In the genomic region with DNA sequence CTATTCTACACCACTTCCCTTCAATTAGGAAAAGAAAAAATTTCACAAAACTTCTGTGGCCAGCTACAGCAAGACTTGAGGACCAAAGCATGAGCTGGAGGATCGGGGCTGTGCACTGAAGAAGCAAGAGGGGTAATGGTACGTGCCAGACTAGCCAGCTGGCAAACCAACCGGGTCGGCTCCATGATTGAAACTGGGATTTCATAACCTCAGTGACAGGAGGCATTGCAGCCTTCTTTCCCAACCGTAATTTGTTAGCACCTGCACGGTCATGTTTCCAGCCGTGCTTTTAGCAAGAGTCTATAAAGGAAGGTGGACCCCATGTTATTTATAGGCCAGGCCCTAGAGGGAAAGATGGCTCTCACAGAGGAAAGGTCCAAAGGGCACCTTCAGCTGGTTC, we compare ENCODE assay signal across 17 mouse cellular contexts. TPM values are rescaled to one million over a fixed set of nuclear protein-coding genes. Genes with fewer than 3 reads are reported as not detected.
DNase-seq lines count a peak whose midpoint lies in the region; ATAC-seq lines count a peak whose summit lies in the region.
"Had no signal": no experiment of that assay in that cellular context is flagged by ENCODE, and none has a peak within 500 bp of the region (broad histone marks: within the 10 kb centered on the region; RNA-seq: fewer than 3 reads in every experiment).

No protein-coding gene starts in this region.

- DNase-seq in forebrain, embryonic 10.5 days (ENCODE audit: extremely low spot score, low spot score) = no peak
- peak; percentile 12 to 19 for DNase-seq in lung, adult 18-20 months
- DNase-seq in lung, postnatal 10 days = no peak
- DNase-seq in adrenal gland, postnatal 36 days = no peak
- DNase-seq: adrenal gland, adult 8-10 months; cerebellum, adult 18-20 months; right cerebral cortex, postnatal 14 days; thymus, postnatal 36 days had no signal

- H3K27ac ChIP-seq in forebrain, embryonic 13.5 days = no peak overlapping the region
- H3K27ac ChIP-seq in forebrain, embryonic 10.5 days = no peak overlapping the region
- H3K27ac ChIP-seq in intestine, embryonic 16.5 days (ENCODE audit: low read length) = 0 out of 2 replicates have a peak overlapping the region, but pooled peaks have one; percentile 13
- H3K27ac ChIP-seq in hindbrain, embryonic 12.5 days = no peak overlapping the region
- H3K27ac ChIP-seq: kidney, embryonic 15.5 days; macrophage; midbrain, embryonic 12.5 days; neural tube, embryonic 13.5 days had no signal

- H3K4me2 ChIP-seq in forebrain, embryonic 13.5 days = peak overlapping the region; percentile 86
- H3K4me2 ChIP-seq in intestine, embryonic 16.5 days (ENCODE audit: low read depth, low read length) = no peak overlapping the region
- H3K4me2 ChIP-seq in hindbrain, embryonic 12.5 days (replicated peaks) = no peak overlapping the region
- H3K4me2 ChIP-seq: kidney, embryonic 15.5 days; midbrain, embryonic 12.5 days; neural tube, embryonic 13.5 days had no signal

- no peaks in the 10 kb centered on the region for H3K27me3 ChIP-seq in forebrain, embryonic 13.5 days
- H3K27me3 ChIP-seq in forebrain, embryonic 10.5 days (ENCODE audit: poor library complexity, severe bottlenecking) = peaks cover 49% of the 10 kb centered on the region
- H3K27me3 ChIP-seq in intestine, embryonic 16.5 days (replicated peaks; ENCODE audit: control insufficient read depth, insufficient read depth, low read length) = no peaks in the 10 kb centered on the region
- no peaks in the 10 kb centered on the region for H3K27me3 ChIP-seq in hindbrain, embryonic 12.5 days
- H3K27me3 ChIP-seq: kidney, embryonic 15.5 days; limb, embryonic 12.5 days; neural tube, embryonic 13.5 days had no signal

- H3K9me3 ChIP-seq in forebrain, embryonic 13.5 days (replicated peaks) = no peaks in the 10 kb centered on the region
- H3K9me3 ChIP-seq in forebrain, embryonic 10.5 days = no peaks in the 10 kb centered on the region
- H3K9me3 ChIP-seq in intestine, embryonic 16.5 days (ENCODE audit: control insufficient read depth, low read length) = no peaks in the 10 kb centered on the region
- H3K9me3 ChIP-seq in hindbrain, embryonic 12.5 days (replicated peaks) = no peaks in the 10 kb centered on the region
- H3K9me3 ChIP-seq: kidney, embryonic 15.5 days; limb, embryonic 12.5 days; midbrain, embryonic 12.5 days; neural tube, embryonic 13.5 days had no signal

- H3K36me3 ChIP-seq in forebrain, embryonic 13.5 days (ENCODE audit: poor library complexity, severe bottlenecking) = peaks cover 14% of the 10 kb centered on the region; the same call in 1 of the 2 replicates
- peaks cover 58% of the 10 kb centered on the region for H3K36me3 ChIP-seq in forebrain, embryonic 10.5 days (replicated peaks)
- H3K36me3 ChIP-seq in intestine, embryonic 16.5 days (ENCODE audit: control insufficient read depth, insufficient read depth, low read length) = no peaks in the 10 kb centered on the region
- H3K36me3 ChIP-seq in hindbrain, embryonic 12.5 days = 0 out of 2 replicates have a peak, but pooled peaks cover 4% of the 10 kb centered on the region
- H3K36me3 ChIP-seq: midbrain, embryonic 12.5 days had no signal

- peaks cover 99% of the 10 kb centered on the region for H3K4me1 ChIP-seq in forebrain, embryonic 13.5 days
- peaks cover 87% of the 10 kb centered on the region for H3K4me1 ChIP-seq in forebrain, embryonic 10.5 days
- H3K4me1 ChIP-seq in intestine, embryonic 16.5 days (ENCODE audit: control insufficient read depth, insufficient read depth, low read length) = peaks cover 20% of the 10 kb centered on the region
- peaks cover 72% of the 10 kb centered on the region for H3K4me1 ChIP-seq in hindbrain, embryonic 12.5 days

- no peak for ATAC-seq in forebrain, embryonic 13.5 days
- peak; percentile 30 for ATAC-seq in intestine, embryonic 16.5 days
- ATAC-seq in hindbrain, embryonic 12.5 days (ENCODE audit: low FRiP score) = no peak
- ATAC-seq: inflammation-experienced regulatory T-cells, adult 6 months had no signal

- no peak overlapping the region for H3K4me3 ChIP-seq in forebrain, embryonic 13.5 days
- H3K4me3 ChIP-seq in forebrain, embryonic 10.5 days = no peak overlapping the region
- H3K4me3 ChIP-seq in intestine, embryonic 16.5 days (ENCODE audit: low read length) = no peak overlapping the region
- H3K4me3 ChIP-seq in hindbrain, embryonic 12.5 days = no peak overlapping the region
- H3K4me3 ChIP-seq: kidney, embryonic 15.5 days; limb, embryonic 12.5 days; midbrain, embryonic 12.5 days; neural tube, embryonic 13.5 days had no signal

- peak overlapping the region; percentile 0; the same call in 1 of the 2 replicates for H3K9ac ChIP-seq in forebrain, embryonic 13.5 days
- no peak overlapping the region for H3K9ac ChIP-seq in intestine, embryonic 16.5 days (ENCODE audit: low read depth, low read length)
- no peak overlapping the region for H3K9ac ChIP-seq in hindbrain, embryonic 12.5 days
- H3K9ac ChIP-seq: kidney, embryonic 15.5 days; limb, embryonic 12.5 days; midbrain, embryonic 12.5 days had no signal

- 64% methylated on average over 7 of the region's 7 CpGs for WGBS in forebrain, embryonic 13.5 days
- 89% methylated on average over 7 of the region's 7 CpGs for WGBS in forebrain, embryonic 10.5 days
- 66% methylated on average over 7 of the region's 7 CpGs for WGBS in intestine, embryonic 16.5 days
- 76% methylated on average over 7 of the region's 7 CpGs for WGBS in hindbrain, embryonic 12.5 days

RNA-seq across cellular contexts. Expression of a gene that starts 12.4 kb away (rescaled TPM):
- 41.7 and 46.8 TPM in 2 replicates for polyA plus RNA-seq in forebrain, embryonic 13.5 days (2015; fragmentation: Nextera tagmentation; extraction: Ambion mirVana)
- 28.7 and 29.9 TPM in 2 replicates for polyA plus RNA-seq in forebrain, embryonic 10.5 days (2016; fragmentation: Nextera tagmentation; extraction: Ambion mirVana)
- polyA plus RNA-seq in intestine, embryonic 16.5 days (2015; fragmentation: Nextera tagmentation; extraction: Ambion mirVana) = 4.9 and 8.6 TPM in 2 replicates
- polyA plus RNA-seq in hindbrain, embryonic 12.5 days (2016; fragmentation: Nextera tagmentation; extraction: Ambion mirVana) = 61.5 and 64.7 TPM in 2 replicates
- total RNA-seq in adrenal gland, postnatal 36 days (2021) = 10 to 100 TPM; 12.5 to 33.4 TPM

RNA-seq across cellular contexts. Expression of a gene that starts 41.6 kb away (rescaled TPM):
- 180 and 188 TPM in 2 replicates for polyA plus RNA-seq in forebrain, embryonic 13.5 days (2015; fragmentation: Nextera tagmentation; extraction: Ambion mirVana)
- polyA plus RNA-seq in forebrain, embryonic 10.5 days (2016; fragmentation: Nextera tagmentation; extraction: Ambion mirVana) = 154 and 157 TPM in 2 replicates
- 66.3 and 68.9 TPM in 2 replicates for polyA plus RNA-seq in intestine, embryonic 16.5 days (2015; fragmentation: Nextera tagmentation; extraction: Ambion mirVana)
- 222 and 224 TPM in 2 replicates for polyA plus RNA-seq in hindbrain, embryonic 12.5 days (2016; fragmentation: Nextera tagmentation; extraction: Ambion mirVana)
- total RNA-seq in adrenal gland, postnatal 36 days (2021) = 10 to 100 TPM; 56.7 to 67.4 TPM

Comparison
In these comparisons a context has a peak if more than half of its experiments do, and no peak if none do; other contexts are left out.
1. DNase-seq: peak in lung, adult 18-20 months (2 of 2); none in forebrain, embryonic 10.5 days (single experiment), lung, postnatal 10 days (single experiment) and adrenal gland, postnatal 36 days (0 of 2).